Mouse (Mus musculus): ENCODE measurements at regions not wholly inside any gene's neighbourhood (a gene's known extent, or its start where the extent isn't known, plus 50 kb on each side); places are given as distances from the start of the nearest gene placed in this dataset.
"Not testable (repeated sequence)": the region's sequence is repeated elsewhere in the genome, so short reads cannot be mapped to it uniquely, and the experiment has no call there.

- not testable (repeated sequence) for TF ChIP-seq CTCF, EP300 (IDR thresholded peaks at IDR 0.05)
Measured at GRCm38 (mm10) chr12:3161666-3162065, 148.1 kb downstream of the Rab10 start.
